Mouse (Mus musculus) hindbrain, embryonic 16.5 days (tissue): ENCODE measurements around the gene Cbarp. TPM values are rescaled to one million over a fixed set of nuclear protein-coding genes. Genes with fewer than 3 reads are reported as not detected.

ENCODE experiments used
- ATAC-seq: fragments of 200-750 bp; cut with Nextera tagmentation; 2 replicates; pipeline ENCODE4 v1.8.0; 2017; ENCODE audit warnings: moderate TSS enrichment, moderate library complexity
- H3K27ac ChIP-seq: fragments of 300-500 bp; sonication (generic); 2 replicates; pipeline ENCODE4 v1.5.1; 2014; ENCODE audit warnings: low read depth, mild to moderate bottlenecking, control low read depth, low read length, moderate library complexity
- H3K27me3 ChIP-seq: fragments of 300-500 bp; sonication (generic); replicated peaks from 2 replicates; pipeline ENCODE4 v1.6.1; 2014; ENCODE audit warnings: low read length; ENCODE audit not compliant: control insufficient read depth, insufficient read depth
- H3K36me3 ChIP-seq: fragments of 300-500 bp; sonication (generic); 2 replicates; pipeline ENCODE4 v1.6.1; 2014; ENCODE audit warnings: mild to moderate bottlenecking, low read length, moderate library complexity, mixed read lengths; ENCODE audit not compliant: control insufficient read depth, insufficient read depth
- H3K4me1 ChIP-seq: fragments of 300-500 bp; sonication (generic); 2 replicates; pipeline ENCODE4 v1.6.1; 2014; ENCODE audit warnings: low read depth, low read length; ENCODE audit not compliant: control insufficient read depth, insufficient read depth
- H3K4me2 ChIP-seq: fragments of 300-500 bp; sonication (generic); 2 replicates; pipeline ENCODE4 v1.6.1; 2014; ENCODE audit warnings: mild to moderate bottlenecking, low read length, control low read depth, moderate library complexity
- H3K4me3 ChIP-seq: fragments of 300-500 bp; sonication (generic); 2 replicates; pipeline ENCODE4 v1.5.1; 2014; ENCODE audit warnings: mild to moderate bottlenecking, low read length, control low read depth, moderate library complexity
- H3K9ac ChIP-seq: fragments of 300-500 bp; sonication (generic); 2 replicates; pipeline ENCODE4 v1.6.1; 2014; ENCODE audit warnings: low read depth, mild to moderate bottlenecking, control low read depth, low read length, moderate library complexity
- H3K9me3 ChIP-seq: fragments of 300-500 bp; sonication (generic); 2 replicates; pipeline ENCODE4 v1.6.1; 2014; ENCODE audit warnings: mild to moderate bottlenecking, low read length, moderate library complexity; ENCODE audit not compliant: control insufficient read depth
- WGBS: fragments of 180-500 bp; shearing (Covaris S2); extraction: QIAGEN DNeasy Blood & Tissue Kit; methylation state at CpG from one replicate; pipeline ENCODE4 v1.1.7; 2014; 5-methylcytosine and 5-hydroxymethylcytosine counted together
- polyA plus RNA-seq: library from polyadenylated mRNA; unstranded; fragments of >200 nt; fragmentation: Nextera tagmentation; extraction: Ambion mirVana; gene quantifications from 2 replicates; pipeline ENCODE4 v1.2.1, GENCODE M21; 2015

Gene Cbarp
- polyA plus RNA-seq, 1 experiment from 2014 or later: 130 TPM

- WGBS: 26% methylated on average over 3 of the region's 3 CpGs
- H3K4me3 ChIP-seq: peak overlapping the region; percentile 81
- H3K4me2 ChIP-seq: peak overlapping the region; percentile 82
- H3K27ac ChIP-seq: peak overlapping the region; percentile 98
- peaks cover 42% of the 10 kb centered on the region for H3K4me1 ChIP-seq
- H3K9ac ChIP-seq: peak overlapping the region; percentile 95
- ATAC-seq: no peak
- peaks cover 40% of the 10 kb centered on the region for H3K36me3 ChIP-seq
- H3K9me3 ChIP-seq: no peaks in the 10 kb centered on the region
- no peaks in the 10 kb centered on the region for H3K27me3 ChIP-seq
These were observed 12.2 kb upstream of the Cbarp start for GRCm38 (mm10) chr10:80152873-80153260.

- peak overlapping the region; percentile 82 for H3K4me2 ChIP-seq
- H3K4me3 ChIP-seq: peak overlapping the region; percentile 81
These were observed 11.6 kb upstream of the Cbarp start for GRCm38 (mm10) chr10:80152071-80152872.

GRCm38 (mm10) chr10:80151211-80152034 is 10.8 kb upstream of the Cbarp start:
- Histone ChIP-seq H3K4me3 (peak overlapping the region; percentile 81), H3K27me3 (no peaks in the 10 kb centered on the region), H3K9me3 (no peaks in the 10 kb centered on the region), H3K36me3 (peaks cover 28% of the 10 kb centered on the region), H3K9ac (peak overlapping the region; percentile 95), H3K27ac (peak overlapping the region; percentile 98), H3K4me2 (peak overlapping the region; percentile 82), H3K4me1 (peaks cover 37% of the 10 kb centered on the region)
- no peak for ATAC-seq
- 0% methylated on average over 26 of the region's 26 CpGs for WGBS

More at GRCm38 (mm10) chr10:80152071-80152872, 11.6 kb upstream of the Cbarp start:
- 4% methylated on average over 14 of the region's 15 CpGs for whole genome bisulfite sequencing
- no peaks in the 10 kb centered on the region for H3K9me3 ChIP-seq
- peak overlapping the region; percentile 98 for H3K27ac ChIP-seq
- no peaks in the 10 kb centered on the region for H3K27me3 ChIP-seq
- H3K4me1 ChIP-seq: peaks cover 44% of the 10 kb centered on the region
- ATAC-seq: no peak
- peak overlapping the region; percentile 95 for H3K9ac ChIP-seq
- H3K36me3 ChIP-seq: peaks cover 36% of the 10 kb centered on the region

- Histone ChIP-seq H3K36me3 (peaks cover 26% of the 10 kb centered on the region), H3K27me3 (no peaks in the 10 kb centered on the region), H3K4me1 (peaks cover 38% of the 10 kb centered on the region), H3K4me2 (peak overlapping the region; percentile 82), H3K27ac (peak overlapping the region; percentile 98), H3K4me3 (peak overlapping the region; percentile 81), H3K9me3 (no peaks in the 10 kb centered on the region), H3K9ac (peak overlapping the region; percentile 95)
- ATAC-seq: no peak
- 0% methylated on average over 47 of the region's 71 CpGs for WGBS
These were observed 9.9 kb upstream of the Cbarp start for GRCm38 (mm10) chr10:80150226-80151210.

GRCm38 (mm10) chr10:80149291-80150225 is 8.9 kb upstream of the Cbarp start:
- peak; percentile 89 for ATAC-seq
- peak overlapping the region; percentile 81 for H3K4me3 ChIP-seq
- under 1% methylated on average over 83 of the region's 88 CpGs for WGBS

GRCm38 (mm10) chr10:80148610-80149290 is 8.1 kb upstream of the Cbarp start:
- H3K4me1 ChIP-seq: peaks cover 31% of the 10 kb centered on the region
- H3K36me3 ChIP-seq: peaks cover 18% of the 10 kb centered on the region
- peak overlapping the region; percentile 77 for H3K4me2 ChIP-seq
- H3K27me3 ChIP-seq: no peaks in the 10 kb centered on the region
- peak overlapping the region; percentile 99 for H3K27ac ChIP-seq
- under 1% methylated on average over 51 of the region's 57 CpGs for WGBS
- peak overlapping the region; percentile 81 for H3K4me3 ChIP-seq
- peak; percentile 40 for ATAC-seq
- no peaks in the 10 kb centered on the region for H3K9me3 ChIP-seq
- H3K9ac ChIP-seq: peak overlapping the region; percentile 95

More at GRCm38 (mm10) chr10:80149291-80150225, 8.9 kb upstream of the Cbarp start:
- H3K9ac ChIP-seq: peak overlapping the region; percentile 95
- peak overlapping the region; percentile 82 for H3K4me2 ChIP-seq
- no peaks in the 10 kb centered on the region for H3K9me3 ChIP-seq
- H3K36me3 ChIP-seq: peaks cover 20% of the 10 kb centered on the region
- H3K4me1 ChIP-seq: peaks cover 38% of the 10 kb centered on the region
- peak overlapping the region; percentile 99 for H3K27ac ChIP-seq
- H3K27me3 ChIP-seq: no peaks in the 10 kb centered on the region

GRCm38 (mm10) chr10:80147719-80148601 is 7.3 kb upstream of the Cbarp start, which contains the start of gene Midn:
Gene Midn, plus strand, starts transcription at chr10:80148272.
- peak within 1 kb of the TSS; percentile 81 for H3K4me3 ChIP-seq
- H3K9ac ChIP-seq: peak within 1 kb of the TSS; percentile 95
- no peaks in the 10 kb centered on the region for H3K9me3 ChIP-seq
- peaks cover 29% of the 10 kb centered on the region for H3K4me1 ChIP-seq
- peak within 1 kb of the TSS; percentile 77 for H3K4me2 ChIP-seq
- no peaks in the 10 kb centered on the region for H3K27me3 ChIP-seq
- peak; percentile 38 for ATAC-seq
- H3K36me3 ChIP-seq: peaks cover 14% of the 10 kb centered on the region; the same call in 1 of the 2 replicates
- peak within 1 kb of the TSS; percentile 99 for H3K27ac ChIP-seq
- WGBS: under 1% methylated on average over 29 of the region's 42 CpGs
